In genomic region chr4:49596846-49597182, GRCm38 (mm10) we compare ENCODE assay signal across 8 mouse cellular contexts. TPM values are rescaled to one million over a fixed set of nuclear protein-coding genes. Genes with fewer than 3 reads are reported as not detected.
DNase-seq lines count a peak whose midpoint lies in the region; ATAC-seq and TF ChIP-seq lines count a peak whose summit lies in the region.

No protein-coding gene starts in this region.

- H3K36me3 ChIP-seq in heart, embryonic 16.5 days (ENCODE audit: control insufficient read depth, insufficient read depth): no peaks in the 10 kb centered on the region
- no peaks in the 10 kb centered on the region for H3K36me3 ChIP-seq in embryonic facial prominence, embryonic 10.5 days (replicated peaks)
- H3K36me3 ChIP-seq in intestine, embryonic 14.5 days (ENCODE audit: control insufficient read depth, insufficient read depth, low read length): no peaks in the 10 kb centered on the region
- H3K36me3 ChIP-seq in myocyte (ENCODE audit: control insufficient read depth, insufficient read depth): no peaks in the 10 kb centered on the region

- H3K4me1 ChIP-seq in heart, embryonic 16.5 days (ENCODE audit: control insufficient read depth, insufficient read depth, low read length): 0 out of 2 replicates have a peak, but pooled peaks cover 2% of the 10 kb centered on the region
- peaks cover 11% of the 10 kb centered on the region; the same call in 1 of the 2 replicates for H3K4me1 ChIP-seq in embryonic facial prominence, embryonic 10.5 days
- H3K4me1 ChIP-seq in intestine, embryonic 14.5 days (replicated peaks; ENCODE audit: control insufficient read depth, insufficient read depth, low read length): 0 out of 2 replicates have a peak, but pooled peaks cover 5% of the 10 kb centered on the region

- peak overlapping the region; percentile 91 for H3K4me3 ChIP-seq in heart, embryonic 16.5 days (ENCODE audit: low read length)
- peak overlapping the region; percentile 88 for H3K4me3 ChIP-seq in embryonic facial prominence, embryonic 10.5 days
- peak overlapping the region; percentile 74 for H3K4me3 ChIP-seq in intestine, embryonic 14.5 days (ENCODE audit: low read depth, low read length)
- H3K4me3 ChIP-seq in myocyte: peak overlapping the region; percentile 9

- H3K4me2 ChIP-seq in heart, embryonic 16.5 days (ENCODE audit: low read depth, low read length): peak overlapping the region; percentile 73
- peak overlapping the region; percentile 71 for H3K4me2 ChIP-seq in intestine, embryonic 14.5 days (ENCODE audit: low read length)
- H3K4me2 ChIP-seq in myocyte (ENCODE audit: low read depth): peak overlapping the region; percentile 48

- H3K27ac ChIP-seq in heart, embryonic 16.5 days (ENCODE audit: low read length): peak overlapping the region; percentile 96
- peak overlapping the region; percentile 87 for H3K27ac ChIP-seq in embryonic facial prominence, embryonic 10.5 days (replicated peaks)
- no peak overlapping the region for H3K27ac ChIP-seq in intestine, embryonic 14.5 days (ENCODE audit: low read depth)

- under 1% methylated on average over 20 of the region's 20 CpGs for WGBS in heart, embryonic 16.5 days
- 1% methylated on average over 20 of the region's 20 CpGs for WGBS in embryonic facial prominence, embryonic 10.5 days
- 1% methylated on average over 20 of the region's 20 CpGs for WGBS in intestine, embryonic 14.5 days

- H3K9me3 ChIP-seq in heart, embryonic 16.5 days (replicated peaks; ENCODE audit: control insufficient read depth, low read length): no peaks in the 10 kb centered on the region
- no peaks in the 10 kb centered on the region for H3K9me3 ChIP-seq in embryonic facial prominence, embryonic 10.5 days
- H3K9me3 ChIP-seq in intestine, embryonic 14.5 days (ENCODE audit: control insufficient read depth, low read length): no peaks in the 10 kb centered on the region

- peak overlapping the region; percentile 94 for H3K9ac ChIP-seq in heart, embryonic 16.5 days (ENCODE audit: low read length)
- H3K9ac ChIP-seq in intestine, embryonic 14.5 days (ENCODE audit: low read length): peak overlapping the region; percentile 69

- no peaks in the 10 kb centered on the region for H3K27me3 ChIP-seq in heart, embryonic 16.5 days (ENCODE audit: control insufficient read depth, insufficient read depth, low read length)
- H3K27me3 ChIP-seq in embryonic facial prominence, embryonic 10.5 days (replicated peaks; ENCODE audit: low read depth, poor library complexity, severe bottlenecking): peaks cover 4% of the 10 kb centered on the region; the same call in 1 of the 2 replicates
- no peaks in the 10 kb centered on the region for H3K27me3 ChIP-seq in intestine, embryonic 14.5 days (replicated peaks; ENCODE audit: control insufficient read depth, insufficient read depth, low read length)
- peaks cover 12% of the 10 kb centered on the region for H3K27me3 ChIP-seq in myocyte (ENCODE audit: control insufficient read depth, insufficient read depth, insufficient read length)

- DNase-seq in heart, adult 18-20 months: no peak
- DNase-seq in ES-CJ7 (ENCODE audit: low read depth, low spot score): peak; percentile 31
- DNase-seq in embryonic facial prominence, embryonic 10.5 days (ENCODE audit: low spot score): no peak
- DNase-seq in intestine, embryonic 14.5 days (ENCODE audit: low spot score): peak; percentile 79
- no peak for DNase-seq in thymus, postnatal 14 days

- ATAC-seq in heart, embryonic 16.5 days (replicated peaks; ENCODE audit: extremely low read depth, insufficient read depth, low FRiP score): no peak; the same call in 1 of the 2 replicates
- ATAC-seq in intestine, embryonic 14.5 days (replicated peaks; ENCODE audit: low FRiP score, low TSS enrichment, low read depth): peak; percentile 45
- no peak for ATAC-seq in erythroid progenitor cell, adult 5-6 weeks (replicated peaks; ENCODE audit: low FRiP score, poor library complexity, severe bottlenecking)

- TF ChIP-seq POLR2A in myocyte (IDR thresholded peaks at IDR 0.05; ENCODE audit: insufficient read length, low read depth): no peak

- H3ac ChIP-seq in myocyte (ENCODE audit: control insufficient read depth, insufficient read length): peak overlapping the region; percentile 33

- H3K79me2 ChIP-seq in myocyte (ENCODE audit: control insufficient read depth, insufficient read depth): no peaks in the 10 kb centered on the region

TF ChIP-seq in myocyte, 11 proteins besides CTCF, POLR2A, EP300 and RAD21:
- TF ChIP-seq REST (IDR thresholded peaks at IDR 0.05; ENCODE audit: insufficient read depth, insufficient read length) (no peak), SRF (IDR thresholded peaks at IDR 0.05; ENCODE audit: control insufficient read depth, insufficient read length, low read depth) (no peak), MAX (IDR thresholded peaks at IDR 0.05; ENCODE audit: low read depth) (no peak), USF1 (IDR thresholded peaks at IDR 0.05; ENCODE audit: low read depth) (no peak), CEBPB (IDR thresholded peaks at IDR 0.05; ENCODE audit: insufficient read depth, poor library complexity, severe bottlenecking) (no peak), TCF3 (IDR thresholded peaks at IDR 0.05; ENCODE audit: insufficient read length, low read depth) (no peak), POLR2AphosphoS2 (IDR thresholded peaks at IDR 0.05; ENCODE audit: insufficient read length, low read depth) (no peak), TCF12 (IDR thresholded peaks at IDR 0.05; ENCODE audit: insufficient read depth, poor library complexity, severe bottlenecking) (no peak), E2F4 (IDR thresholded peaks at IDR 0.05; ENCODE audit: insufficient read depth) (no peak), MYOG (IDR thresholded peaks at IDR 0.05; ENCODE audit: control insufficient read depth in 1 of 3, insufficient read depth in 1 of 3, insufficient read length in 2 of 3, low read depth in 2 of 3) (no peak), MYOD1 (IDR thresholded peaks at IDR 0.05; ENCODE audit: control insufficient read depth in 1 of 3, insufficient read length in 2 of 3, low read depth in 2 of 3) (no peak)
TF ChIP-seq in myocyte: peak in this region for 0.

RNA-seq across cellular contexts. Expression of gene Tmem246, which starts 0.9 kb away (rescaled TPM):
- 53.8 and 63.3 TPM in 2 replicates for polyA plus RNA-seq in heart, embryonic 16.5 days (2015; fragmentation: Nextera tagmentation; extraction: Ambion mirVana)
- total RNA-seq in heart, adult 18-20 months (2021): 10 to 100 TPM; 48.3 to 56.5 TPM
- polyA plus RNA-seq in embryonic facial prominence, embryonic 10.5 days (2016; fragmentation: Nextera tagmentation; extraction: Ambion mirVana): 10.6 and 12.0 TPM in 2 replicates
- polyA plus RNA-seq in intestine, embryonic 14.5 days (2014; fragmentation: Nextera tagmentation; extraction: Ambion mirVana): 23.6 and 23.9 TPM in 2 replicates
- polyA plus RNA-seq in myocyte (2012; fragmentation: generic; extraction: Trizol): 2.2 TPM
- not detected in 2 replicates for total RNA-seq in erythroid progenitor cell, adult 5-6 weeks (2015; ENCODE audit: low replicate concordance)
- total RNA-seq in erythroid progenitor cell, adult 5-6 weeks (2017; ENCODE audit: low replicate concordance): not detected in 2 replicates

RNA-seq across cellular contexts. Expression of gene Rnf20, which starts 35.0 kb away (rescaled TPM):
- polyA plus RNA-seq in heart, embryonic 16.5 days (2015; fragmentation: Nextera tagmentation; extraction: Ambion mirVana): 22.0 and 22.1 TPM in 2 replicates
- 10 to 100 TPM; 35.8 to 36.0 TPM for total RNA-seq in heart, adult 18-20 months (2021)
- polyA plus RNA-seq in embryonic facial prominence, embryonic 10.5 days (2016; fragmentation: Nextera tagmentation; extraction: Ambion mirVana): 48.9 and 51.4 TPM in 2 replicates
- 50.7 and 53.0 TPM in 2 replicates for polyA plus RNA-seq in intestine, embryonic 14.5 days (2014; fragmentation: Nextera tagmentation; extraction: Ambion mirVana)
- polyA plus RNA-seq in myocyte (2012; fragmentation: generic; extraction: Trizol): 25.5 TPM
- total RNA-seq in erythroid progenitor cell, adult 5-6 weeks (2015; ENCODE audit: low replicate concordance): 40.0 and 42.3 TPM in 2 replicates
- 67.5 and 80.0 TPM in 2 replicates for total RNA-seq in erythroid progenitor cell, adult 5-6 weeks (2017; ENCODE audit: low replicate concordance)

RNA-seq across cellular contexts. Expression of gene Aldob, which starts 47.5 kb away (rescaled TPM):
- polyA plus RNA-seq in heart, embryonic 16.5 days (2015; fragmentation: Nextera tagmentation; extraction: Ambion mirVana): 0.46 and 1.9 TPM in 2 replicates
- 10 to 100 TPM in 1 of 2 experiments, 1 to 10 TPM in 1; 9.2 to 11.7 TPM for total RNA-seq in heart, adult 18-20 months (2021)
- not detected in 2 replicates for polyA plus RNA-seq in embryonic facial prominence, embryonic 10.5 days (2016; fragmentation: Nextera tagmentation; extraction: Ambion mirVana)
- polyA plus RNA-seq in intestine, embryonic 14.5 days (2014; fragmentation: Nextera tagmentation; extraction: Ambion mirVana): 81.5 and 94.2 TPM in 2 replicates
- not detected for polyA plus RNA-seq in myocyte (2012; fragmentation: generic; extraction: Trizol)
- not detected in 2 replicates for total RNA-seq in erythroid progenitor cell, adult 5-6 weeks (2015; ENCODE audit: low replicate concordance)
- not detected in 2 replicates for total RNA-seq in erythroid progenitor cell, adult 5-6 weeks (2017; ENCODE audit: low replicate concordance)

Comparison
In these comparisons a context has a peak if more than half of its experiments do, and no peak if none do; other contexts are left out.
1. H3K4me3 ChIP-seq: peak in every context shown above with its lines; median percentile 91 in heart, embryonic 16.5 days; 88 in embryonic facial prominence, embryonic 10.5 days; 74 in intestine, embryonic 14.5 days; 9 in myocyte.
2. DNase-seq: peak in ES-CJ7 (single experiment) and intestine, embryonic 14.5 days (single experiment); none in heart, adult 18-20 months (0 of 2), embryonic facial prominence, embryonic 10.5 days (single experiment) and thymus, postnatal 14 days (single experiment).
3. RNA of gene Aldob, which starts 47.5 kb away (polyA plus RNA-seq): 81.5 to 94.2 TPM in intestine, embryonic 14.5 days; 0.46 to 1.9 TPM in heart, embryonic 16.5 days, not detected in embryonic facial prominence, embryonic 10.5 days and not detected in myocyte (single experiment); every median in the first group is over 10 times any median in the second.
4. Peak in every context shown above with its lines, with median percentiles within 50 percentile points of each other: H3K4me2 ChIP-seq.